Mouse (Mus musculus) C2C12 (cell line): Measurements from ENCODE around the gene Cpa1. TPM values are rescaled to one million over a fixed set of nuclear protein-coding genes. Genes with fewer than 3 reads are reported as not detected.

Source experiments
- H3K27me3 ChIP-seq: one replicate; pipeline ENCODE4 v1.6.1; 2011; ENCODE audit not compliant: control insufficient read depth, insufficient read depth, insufficient read length
- H3K36me3 ChIP-seq: one replicate; pipeline ENCODE4 v1.6.1; 2011; ENCODE audit not compliant: control insufficient read depth, insufficient read depth
- H3K4me3 ChIP-seq: one replicate; pipeline ENCODE4 v1.5.1; 2011; ENCODE audit warnings: mild to moderate bottlenecking, control low read depth; ENCODE audit not compliant: poor library complexity, insufficient read depth, severe bottlenecking
- H3K79me2 ChIP-seq: one replicate; pipeline ENCODE4 v1.6.1; 2011; ENCODE audit not compliant: control insufficient read depth, insufficient read depth
- H3K79me3 ChIP-seq: one replicate; pipeline ENCODE4 v1.6.1; 2011; ENCODE audit warnings: low read depth, control low read depth
- H3ac ChIP-seq: one replicate; pipeline ENCODE3; 2011; ENCODE audit warnings: low read depth; ENCODE audit not compliant: control insufficient read depth, insufficient read length
- CEBPB ChIP-seq: IDR thresholded peaks from one replicate; pipeline ENCODE4 v1.6.1; 2011; ENCODE audit warnings: low read depth, mild to moderate bottlenecking, control low read depth, moderate library complexity
- CTCF ChIP-seq: IDR thresholded peaks from one replicate; pipeline ENCODE4 v1.5.1; 2011; ENCODE audit not compliant: control insufficient read depth, insufficient read depth, insufficient read length
- FOSL1 ChIP-seq: IDR thresholded peaks from one replicate; pipeline ENCODE4 v1.8.0; 2011; ENCODE audit warnings: mild to moderate bottlenecking, low read length; ENCODE audit not compliant: poor library complexity, insufficient read depth, severe bottlenecking
- MAX ChIP-seq: IDR thresholded peaks from one replicate; pipeline ENCODE4 v1.6.1; 2011; ENCODE audit warnings: mild to moderate bottlenecking, control low read depth
- MYOD1 ChIP-seq: IDR thresholded peaks from one replicate; pipeline ENCODE4 v1.6.1; 2011; ENCODE audit warnings: low read depth; ENCODE audit not compliant: control insufficient read depth, insufficient read length
- MYOG ChIP-seq: IDR thresholded peaks from one replicate; pipeline ENCODE4 v1.6.1; 2011; ENCODE audit not compliant: control insufficient read depth, insufficient read length; ENCODE audit errors: extremely low read depth
- USF1 ChIP-seq: IDR thresholded peaks from one replicate; pipeline ENCODE4 v1.6.1; 2011; ENCODE audit warnings: low read depth, mild to moderate bottlenecking, control low read depth, moderate library complexity
- long read RNA-seq, 2 experiments: library from polyadenylated mRNA; unstranded; transcript quantifications; one replicate each; pipeline ENCODE4 v2.0.0; 2019 to 2020
- polyA plus RNA-seq: library from polyadenylated mRNA; unstranded; fragments of >200 nt; fragmentation: generic; extraction: Trizol; gene quantifications from one replicate; pipeline ENCODE4 v1.2.1, GENCODE M21; 2012; ENCODE audit warnings: missing spikeins

Gene Cpa1
- polyA plus RNA-seq = not detected
- long read RNA-seq, experiment 1, partial matches to known transcripts = 1 of 1 reads
- long read RNA-seq, experiment 1, other reads (novel, unspliced or antisense) = 0 of 1 reads
- long read RNA-seq, experiment 2 = 0 reads

- no peaks in the 10 kb centered on the region for H3K27me3 ChIP-seq
- H3ac ChIP-seq = no peak within 1 kb of the TSS
- H3K79me2 ChIP-seq = no peaks in the 10 kb centered on the region
- TF ChIP-seq MYOD1 = no peak
- no peak for TF ChIP-seq USF1
- no peak for TF ChIP-seq FOSL1
- no peak for TF ChIP-seq CTCF
- no peak for TF ChIP-seq CEBPB
- no peak for TF ChIP-seq MAX
- no peak for TF ChIP-seq MYOG
- H3K36me3 ChIP-seq = no peaks in the 10 kb centered on the region
- no peaks in the 10 kb centered on the region for H3K79me3 ChIP-seq
- H3K4me3 ChIP-seq = no peak within 1 kb of the TSS
Observed at GRCm38 (mm10) chr6:30638674-30639268, at the start of gene Cpa1. Gene Cpa1, plus strand, starts transcription at chr6:30639218.

- TF ChIP-seq CEBPB (no peak), USF1 (no peak), FOSL1 (no peak), MYOD1 (no peak)
- H3K79me2 ChIP-seq = no peaks in the 10 kb centered on the region
- H3K27me3 ChIP-seq = no peaks in the 10 kb centered on the region
- H3ac ChIP-seq = no peak overlapping the region
- H3K79me3 ChIP-seq = no peaks in the 10 kb centered on the region
- no peak overlapping the region for H3K4me3 ChIP-seq
- no peaks in the 10 kb centered on the region for H3K36me3 ChIP-seq
Observed at GRCm38 (mm10) chr6:30589819-30590218, 49.2 kb upstream of the Cpa1 start.

GRCm38 (mm10) chr6:30591851-30592404 is 47.1 kb upstream of the Cpa1 start:
- no peaks in the 10 kb centered on the region for H3K36me3 ChIP-seq
- TF ChIP-seq CTCF = no peak
- no peak for TF ChIP-seq MYOG
- no peak for TF ChIP-seq MYOD1
- no peak for TF ChIP-seq MAX
- no peak for TF ChIP-seq CEBPB
- TF ChIP-seq USF1 = no peak
- no peak for TF ChIP-seq FOSL1
- no peak overlapping the region for H3K4me3 ChIP-seq
- H3K79me2 ChIP-seq = no peaks in the 10 kb centered on the region
- no peak overlapping the region for H3ac ChIP-seq
- H3K79me3 ChIP-seq = no peaks in the 10 kb centered on the region
- H3K27me3 ChIP-seq = no peaks in the 10 kb centered on the region

- H3K27me3 ChIP-seq = no peaks in the 10 kb centered on the region
- no peaks in the 10 kb centered on the region for H3K79me2 ChIP-seq
- TF ChIP-seq MYOG = no peak
- no peak for TF ChIP-seq CEBPB
- TF ChIP-seq MYOD1 = no peak
- TF ChIP-seq MAX = no peak
- no peak for TF ChIP-seq FOSL1
- TF ChIP-seq USF1 = no peak
- TF ChIP-seq CTCF = no peak
- no peaks in the 10 kb centered on the region for H3K79me3 ChIP-seq
- no peaks in the 10 kb centered on the region for H3K36me3 ChIP-seq
- no peak overlapping the region for H3ac ChIP-seq
- H3K4me3 ChIP-seq = no peak overlapping the region
Observed at GRCm38 (mm10) chr6:30592417-30592974, 46.5 kb upstream of the Cpa1 start.

GRCm38 (mm10) chr6:30594364-30594763 is 44.7 kb upstream of the Cpa1 start:
- TF ChIP-seq CEBPB (no peak), FOSL1 (no peak), USF1 (no peak), CTCF (no peak), MYOG (no peak), MYOD1 (no peak), MAX (no peak)
- Histone ChIP-seq H3K79me3 (no peaks in the 10 kb centered on the region), H3K79me2 (no peaks in the 10 kb centered on the region), H3ac (no peak overlapping the region), H3K27me3 (no peaks in the 10 kb centered on the region), H3K4me3 (no peak overlapping the region), H3K36me3 (no peaks in the 10 kb centered on the region)
